Comparison of ENCODE assay signal across 9 mouse cellular contexts in the genomic region with DNA sequence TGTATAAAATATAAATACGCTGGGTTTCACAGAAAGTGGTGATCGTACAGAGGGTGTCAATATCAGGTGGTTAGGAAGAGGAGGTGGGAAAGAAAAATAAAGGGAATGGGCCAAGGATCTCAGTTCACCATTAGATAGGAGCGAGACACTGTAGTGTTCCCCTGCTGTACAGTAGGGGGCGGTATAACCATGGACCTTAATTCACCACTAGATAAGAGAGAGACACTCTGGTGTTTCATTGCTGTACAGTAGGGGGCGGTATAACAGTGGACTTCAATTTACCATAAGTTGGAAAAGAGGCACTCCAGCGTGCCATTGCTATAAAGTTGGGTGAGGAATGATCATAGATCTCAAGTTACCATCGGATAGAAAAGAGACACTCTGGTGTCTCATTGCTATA.
A peak's percentile ranks its signal among the peaks of the same experiment; 100 is the strongest.
DNase-seq lines count a peak whose midpoint lies in the region; ATAC-seq and TF ChIP-seq lines count a peak whose summit lies in the region.
"Had no signal": no experiment of that assay in that cellular context is flagged by ENCODE, and none has a peak within 500 bp of the region (broad histone marks: within the 10 kb centered on the region; RNA-seq: fewer than 3 reads in every experiment).

No protein-coding gene starts in this region.

- no peak for ATAC-seq in midbrain, postnatal 0 days (ENCODE audit: low FRiP score)

- no peak overlapping the region for H3K27ac ChIP-seq in heart, adult 2 months
- no peak overlapping the region for H3K27ac ChIP-seq in midbrain, postnatal 0 days (ENCODE audit: low read depth, low read length)

- TF ChIP-seq CTCF in heart, adult 2 months (IDR thresholded peaks at IDR 0.05), result peak; percentile 61
- TF ChIP-seq CTCF in midbrain, postnatal 0 days (IDR thresholded peaks at IDR 0.05), result peak; percentile 84

- H3K27me3 ChIP-seq in heart, adult 2 months (ENCODE audit: control insufficient read depth, insufficient read depth, low read length), result no peaks in the 10 kb centered on the region
- H3K27me3 ChIP-seq in midbrain, postnatal 0 days (ENCODE audit: insufficient read depth, low read length), result no peaks in the 10 kb centered on the region

- no peak for TF ChIP-seq EP300 in heart, adult 2 months (IDR thresholded peaks at IDR 0.05; ENCODE audit: insufficient read depth, low read depth, low read length)

- no peaks in the 10 kb centered on the region for H3K36me3 ChIP-seq in heart, adult 2 months (ENCODE audit: control insufficient read depth, insufficient read depth, low read length)
- H3K36me3 ChIP-seq in midbrain, postnatal 0 days (ENCODE audit: insufficient read depth, low read length), result no peaks in the 10 kb centered on the region
- H3K36me3 ChIP-seq: G1E had no signal

- H3K9me3 ChIP-seq in midbrain, postnatal 0 days (ENCODE audit: low read length), result no peaks in the 10 kb centered on the region

- 38% methylated on average over 7 of the region's 7 CpGs for WGBS in heart, adult 2 months
- 40% methylated on average over 7 of the region's 7 CpGs for WGBS in midbrain, postnatal 0 days

- intact Hi-C loops in heart, adult 2 months (cut with DNase I), result no loop called here

- no peak overlapping the region for H3K9ac ChIP-seq in heart, adult 2 months (ENCODE audit: low read depth, low read length)
- H3K9ac ChIP-seq in midbrain, postnatal 0 days (replicated peaks; ENCODE audit: low read length, poor library complexity, severe bottlenecking), result no peak overlapping the region

- no peak overlapping the region for H3K4me2 ChIP-seq in midbrain, postnatal 0 days (ENCODE audit: low read depth, low read length, poor library complexity, severe bottlenecking)

- no peak for DNase-seq in heart, adult 2 months
- DNase-seq in heart, adult 11 months, result no peak
- DNase-seq in ZHBTc4 (ENCODE audit: low read depth, low spot score), result peak; percentile 65
- DNase-seq in embryo, embryonic 10 days (ENCODE audit: low spot score), result peak; percentile 89
- peak; percentile 7 for DNase-seq in induced T-regulatory cell, adult 2 months (ENCODE audit: low read depth)
- peak; percentile 6 to 23 for DNase-seq in layer of hippocampus, postnatal 36 days
- DNase-seq in midbrain, postnatal 0 days (ENCODE audit: low spot score), result peak; percentile 74
- DNase-seq in spleen, adult 18-20 months, result no peak

- H3K4me3 ChIP-seq in heart, adult 2 months, result no peak overlapping the region
- H3K4me3 ChIP-seq in midbrain, postnatal 0 days (ENCODE audit: low read depth, low read length), result no peak overlapping the region

- no peaks in the 10 kb centered on the region for H3K4me1 ChIP-seq in heart, adult 2 months (ENCODE audit: control insufficient read depth, insufficient read depth, low read length)
- no peaks in the 10 kb centered on the region for H3K4me1 ChIP-seq in midbrain, postnatal 0 days (ENCODE audit: insufficient read depth, low read length)

- H3K79me2 ChIP-seq in heart, adult 2 months (replicated peaks; ENCODE audit: control insufficient read depth, insufficient read depth, low read length), result no peaks in the 10 kb centered on the region

- no peak for TF ChIP-seq POLR2A in heart, adult 2 months (IDR thresholded peaks at IDR 0.05; ENCODE audit: insufficient read depth, low read depth, low read length)

Comparison
In these comparisons a context has a peak if more than half of its experiments do, and no peak if none do; other contexts are left out.
1. DNase-seq: peak in ZHBTc4 (single experiment), embryo, embryonic 10 days (single experiment), induced T-regulatory cell, adult 2 months (single experiment), layer of hippocampus, postnatal 36 days (2 of 2) and midbrain, postnatal 0 days (single experiment); none in heart, adult 2 months (0 of 2), heart, adult 11 months (single experiment) and spleen, adult 18-20 months (0 of 2).